Mouse (Mus musculus) common myeloid progenitor, adult 5-6 weeks (primary cell): ENCODE results near the gene Trim30a. TPM values are rescaled to one million over a fixed set of nuclear protein-coding genes. Genes with fewer than 3 reads are reported as not detected.
"Not testable (repeated sequence)": the region's sequence is repeated elsewhere in the genome, so short reads cannot be mapped to it uniquely, and the experiment has no call there.

Source experiments
- ATAC-seq: replicated peaks from 2 replicates; pipeline ENCODE4 v1.8.0; 2016; ENCODE audit warnings: low read depth, mild to moderate bottlenecking, moderate TSS enrichment, inconsistent platforms; ENCODE audit not compliant: poor library complexity, severe bottlenecking
- total RNA-seq: library from RNA; stranded (forward); fragments of 200-1000, 187-1606 nt; gene quantifications from 2 replicates; pipeline ENCODE4 v1.2.3, GENCODE M21; 2017

Trim30a gene
- total RNA-seq, result 35.5 and 36.2 TPM in 2 replicates

- ATAC-seq, result peak; percentile 98
Observed at GRCm38 (mm10) chr7:104465065-104465744, at the start of gene Trim30a. TSS of gene Trim30a (minus strand) at chr7:104465193.

GRCm38 (mm10) chr7:104507421-104508065 lies 42.5 kb upstream of the Trim30a start, which contains the start of gene Trim30d:
TSS of gene Trim30d (minus strand) at chr7:104507849.
- ATAC-seq, result peak; percentile 100

GRCm38 (mm10) chr7:104501589-104502371 lies 36.8 kb upstream of the Trim30a start:
- ATAC-seq, result no peak

- ATAC-seq, result not testable (repeated sequence)
Observed at GRCm38 (mm10) chr7:104501186-104501585, 36.2 kb upstream of the Trim30a start.

GRCm38 (mm10) chr7:104499464-104499863 lies 34.5 kb upstream of the Trim30a start:
- ATAC-seq, result not testable (repeated sequence)

- peak; percentile 93 for ATAC-seq
Observed at GRCm38 (mm10) chr7:104445961-104446645, 18.9 kb downstream of the Trim30a start.

- no peak for ATAC-seq
Observed at GRCm38 (mm10) chr7:104404460-104404950, 60.5 kb downstream of the Trim30a start.

- ATAC-seq, result peak; percentile 58
Observed at GRCm38 (mm10) chr7:104401140-104401539, 63.9 kb downstream of the Trim30a start.

- peak; percentile 72 for ATAC-seq
Observed at GRCm38 (mm10) chr7:104400698-104401097, 64.3 kb downstream of the Trim30a start, which contains the start of gene Trim30c. TSS of gene Trim30c (minus strand) at chr7:104400837.

GRCm38 (mm10) chr7:104398492-104398891 lies 66.5 kb downstream of the Trim30a start:
- peak; percentile 64; the same call in 1 of the 2 replicates for ATAC-seq

- peak; percentile 98 for ATAC-seq
Observed at GRCm38 (mm10) chr7:104369736-104370414, 95.1 kb downstream of the Trim30a start, which contains the start of gene Trim30b. TSS of gene Trim30b (minus strand) at chr7:104369884.

GRCm38 (mm10) chr7:104366339-104366738 lies 98.7 kb downstream of the Trim30a start:
- no peak for ATAC-seq

Other genes starting within 250 kb of the Trim30a start
- 3.0 and 3.2 TPM in 2 replicates for gene Trim6, start 246.4 kb downstream of the Trim30a start, total RNA-seq
- 23.9 and 26.9 TPM in 2 replicates for gene Trim34a, start 220.7 kb downstream of the Trim30a start, total RNA-seq
- gene Trim5, start 177.1 kb downstream of the Trim30a start, total RNA-seq, result 6.3 and 8.4 TPM in 2 replicates
- 62.4 and 67.9 TPM in 2 replicates for gene Trim12a, start 149.7 kb downstream of the Trim30a start, total RNA-seq
- 0.58 and 3.4 TPM in 2 replicates for gene Trim34b, start 135.7 kb downstream of the Trim30a start, total RNA-seq
- gene Trim12c, start 111.8 kb downstream of the Trim30a start, total RNA-seq, result 25.4 and 31.8 TPM in 2 replicates
- 0.53 and 1.6 TPM in 2 replicates for gene Trim30b, start 95.3 kb downstream of the Trim30a start, total RNA-seq
- 0.27 and 1.5 TPM in 2 replicates for gene Trim30c, start 64.4 kb downstream of the Trim30a start, total RNA-seq
- 12.2 and 12.4 TPM in 2 replicates for gene Trim30d, start 42.7 kb upstream of the Trim30a start, total RNA-seq
- not detected in 2 replicates for gene Olfr651, start 84.9 kb upstream of the Trim30a start, total RNA-seq
- gene Olfr652, start 95.7 kb upstream of the Trim30a start, total RNA-seq, result not detected in 2 replicates
- not detected in 2 replicates for gene Olfr653, start 112.1 kb upstream of the Trim30a start, total RNA-seq
- gene Olfr654, start 121.8 kb upstream of the Trim30a start, total RNA-seq, result not detected in 2 replicates
- not detected in 2 replicates for gene Olfr655, start 136.6 kb upstream of the Trim30a start, total RNA-seq
- not detected in 2 replicates for gene Olfr656, start 148.8 kb upstream of the Trim30a start, total RNA-seq
- gene Olfr657, start 159.6 kb upstream of the Trim30a start, total RNA-seq, result not detected in 2 replicates
- gene Olfr658, start 182.1 kb upstream of the Trim30a start, total RNA-seq, result 0.18 and 0.39 TPM in 2 replicates
- gene Olfr659, start 201.6 kb upstream of the Trim30a start, total RNA-seq, result not detected in 2 replicates
- gene Olfr661, start 221.3 kb upstream of the Trim30a start, total RNA-seq, result not detected in 2 replicates